Mouse (Mus musculus) intestine, postnatal 0 days (tissue): ENCODE measurements around the gene Cdc42ep2. TPM values are rescaled to one million over a fixed set of nuclear protein-coding genes. Genes with fewer than 3 reads are reported as not detected.

ENCODE experiments used
- ATAC-seq: fragments of 200-750 bp; cut with Nextera tagmentation; 2 replicates; pipeline ENCODE4 v1.8.0; 2017; ENCODE audit warnings: mild to moderate bottlenecking, moderate TSS enrichment, moderate library complexity
- H3K27ac ChIP-seq: fragments of 300-500 bp; sonication (generic); 2 replicates; pipeline ENCODE4 v1.5.1; 2014; ENCODE audit warnings: mild to moderate bottlenecking, low read depth, low read length, moderate library complexity
- H3K27me3 ChIP-seq: fragments of 300-500 bp; sonication (generic); replicated peaks from 2 replicates; pipeline ENCODE4 v1.6.1; 2014; ENCODE audit warnings: low read length, mixed read lengths; ENCODE audit not compliant: control insufficient read depth, insufficient read depth
- H3K36me3 ChIP-seq: fragments of 300-500 bp; sonication (generic); 2 replicates; pipeline ENCODE4 v1.6.1; 2014; ENCODE audit warnings: mild to moderate bottlenecking, moderate library complexity; ENCODE audit not compliant: control insufficient read depth, insufficient read depth
- H3K4me1 ChIP-seq: fragments of 300-500 bp; sonication (generic); replicated peaks from 2 replicates; pipeline ENCODE4 v1.6.1; 2014; ENCODE audit warnings: antibody characterized with exemption, low read length, mixed read lengths; ENCODE audit not compliant: control insufficient read depth, insufficient read depth
- H3K4me2 ChIP-seq: fragments of 300-500 bp; sonication (generic); replicated peaks from 2 replicates; pipeline ENCODE4 v1.6.1; 2014; ENCODE audit warnings: low read depth, mild to moderate bottlenecking, moderate library complexity
- H3K4me3 ChIP-seq: fragments of 300-500 bp; sonication (generic); 2 replicates; pipeline ENCODE4 v1.5.1; 2014; ENCODE audit warnings: low read depth, low read length
- H3K9ac ChIP-seq: fragments of 300-500 bp; sonication (generic); 2 replicates; pipeline ENCODE4 v1.6.1; 2014; ENCODE audit warnings: mild to moderate bottlenecking, low read depth, low read length
- H3K9me3 ChIP-seq: fragments of 300-500 bp; sonication (generic); 2 replicates; pipeline ENCODE4 v1.6.1; 2016; ENCODE audit warnings: mixed run types; ENCODE audit not compliant: control insufficient read depth
- CTCF ChIP-seq: sonication (generic); IDR thresholded peaks from 2 replicates; pipeline ENCODE4 v1.5.1; 2016; ENCODE audit warnings: low read depth, mild to moderate bottlenecking, control low read depth, antibody characterized with exemption, moderate library complexity
- whole genome bisulfite sequencing: fragments of 180-500 bp; shearing (Covaris S2); extraction: QIAGEN DNeasy Blood & Tissue Kit; methylation state at CpG from one replicate; pipeline ENCODE4 v1.1.7; 2014; 5-methylcytosine and 5-hydroxymethylcytosine counted together
- polyA plus RNA-seq: library from polyadenylated mRNA; unstranded; fragments of >200 nt; fragmentation: Nextera tagmentation; extraction: Ambion mirVana; gene quantifications from 2 replicates; pipeline ENCODE4 v1.2.1, GENCODE M21; 2015

Cdc42ep2 gene
- polyA plus RNA-seq, 1 experiment from 2014 or later, result 6.6 TPM

DNA sequence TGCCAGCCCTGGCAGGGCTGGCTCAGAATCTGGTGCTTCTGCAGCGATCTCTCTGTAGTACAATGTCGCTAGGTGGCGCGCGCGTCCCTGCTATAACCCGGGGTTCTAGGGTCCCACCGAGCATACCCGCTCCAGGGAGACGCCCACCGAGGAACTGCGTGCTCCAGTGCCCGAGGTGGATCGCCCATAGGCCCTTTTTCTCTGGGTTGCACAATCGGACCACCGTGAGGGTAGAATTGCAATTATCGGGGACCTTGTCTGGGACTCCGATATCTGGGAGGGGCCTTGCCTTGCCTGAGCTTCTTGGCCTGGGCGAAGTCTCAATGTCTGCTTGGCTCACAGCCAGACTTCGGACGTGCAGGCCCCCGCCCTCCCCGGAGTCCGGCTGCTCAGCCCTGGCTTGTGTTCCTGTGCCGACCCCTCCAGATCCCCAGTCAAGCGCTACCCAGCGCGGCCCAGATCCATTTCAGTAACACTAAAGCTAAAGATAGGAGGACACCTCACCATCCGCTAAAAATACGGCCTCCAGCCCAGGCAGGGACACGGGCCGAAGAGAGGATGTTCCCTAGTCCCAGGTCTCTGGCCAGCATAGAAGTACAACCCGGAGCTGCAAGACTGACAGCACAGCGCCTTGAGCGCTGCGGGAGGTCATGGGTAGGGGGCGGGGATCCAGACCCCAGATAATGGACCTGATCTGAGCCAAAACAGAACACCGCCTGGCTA lies 465 bp downstream of the Cdc42ep2 start:
- 0% methylated on average over 38 of the region's 38 CpGs for WGBS
- Histone ChIP-seq H3K4me3 (peak overlapping the region; percentile 67), H3K36me3 (peaks cover 11% of the 10 kb centered on the region; the same call in 1 of the 2 replicates), H3K27me3 (no peaks in the 10 kb centered on the region), H3K9me3 (no peaks in the 10 kb centered on the region), H3K27ac (peak overlapping the region; percentile 82), H3K4me1 (no peaks in the 10 kb centered on the region; the same call in 1 of the 2 replicates), H3K4me2 (peak overlapping the region; percentile 92), H3K9ac (peak overlapping the region; percentile 55)
- peak; percentile 57 for ATAC-seq
- peak; percentile 89 for TF ChIP-seq CTCF

DNA sequence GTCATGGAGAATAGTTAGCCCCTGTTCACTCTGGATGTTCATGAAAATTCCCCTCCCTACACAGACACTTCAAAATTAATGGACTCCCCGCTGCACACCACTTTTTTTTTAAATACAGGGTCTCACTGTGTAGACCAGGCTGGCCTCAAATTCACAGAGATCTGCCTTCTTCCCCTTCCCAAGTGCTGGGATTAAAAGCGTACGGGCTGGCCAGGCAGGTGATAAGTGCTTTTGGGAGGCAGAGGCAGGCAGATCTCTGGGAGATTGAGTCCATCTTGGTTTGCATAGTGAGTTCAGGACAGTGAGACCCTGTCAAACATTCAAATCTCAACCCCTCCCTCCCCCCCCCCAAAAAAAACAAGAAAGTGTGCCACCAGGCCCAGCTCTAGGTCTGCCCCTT lies 1.7 kb downstream of the Cdc42ep2 start:
- WGBS, result 91% methylated on average over 3 of the region's 3 CpGs
- TF ChIP-seq CTCF, result no peak
- Histone ChIP-seq H3K4me1 (no peaks in the 10 kb centered on the region; the same call in 1 of the 2 replicates), H3K36me3 (peaks cover 22% of the 10 kb centered on the region), H3K4me3 (no peak overlapping the region), H3K27ac (no peak overlapping the region), H3K9ac (no peak overlapping the region), H3K9me3 (no peaks in the 10 kb centered on the region), H3K4me2 (no peak overlapping the region), H3K27me3 (no peaks in the 10 kb centered on the region)
- no peak for ATAC-seq

DNA sequence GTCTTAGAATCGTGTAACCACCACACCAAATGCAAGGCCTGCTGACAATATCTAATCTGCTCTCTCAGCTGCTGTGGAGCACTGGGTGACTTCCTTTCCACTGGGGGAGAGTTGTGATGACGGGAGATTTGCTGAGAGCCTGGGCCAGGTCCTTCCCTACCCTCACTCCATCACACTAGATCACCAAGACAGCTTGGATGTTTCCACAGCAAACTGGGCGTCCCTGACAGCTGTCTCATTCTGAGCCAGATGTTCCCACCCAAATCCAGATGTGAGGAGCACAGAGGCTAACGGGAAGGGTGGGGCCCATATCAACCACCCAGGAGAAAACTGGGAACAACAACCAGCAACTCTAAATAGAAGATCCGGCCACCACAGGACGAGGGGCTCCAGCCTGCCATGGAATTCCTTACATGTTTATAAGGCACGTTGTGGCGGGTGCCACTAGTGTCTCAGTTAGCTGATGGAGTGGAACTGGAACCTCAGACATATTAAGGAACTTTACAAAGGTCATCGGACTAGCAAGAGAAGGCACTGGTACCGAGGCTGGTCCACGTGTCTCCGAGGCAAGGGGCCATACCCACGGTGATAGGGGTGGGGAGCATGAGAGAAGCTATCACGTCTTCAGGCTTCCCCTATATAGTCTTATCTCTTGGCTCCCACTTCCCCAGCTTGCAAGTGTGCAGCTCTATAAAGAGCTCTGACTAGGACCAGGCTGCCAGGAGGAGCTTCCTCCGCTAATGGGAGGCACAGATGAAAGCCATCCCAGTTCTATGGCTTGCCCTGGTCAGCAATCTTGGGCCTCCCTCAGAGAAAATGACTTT lies 2.3 kb downstream of the Cdc42ep2 start:
- TF ChIP-seq CTCF, result no peak
- H3K36me3 ChIP-seq, result peaks cover 29% of the 10 kb centered on the region
- H3K9me3 ChIP-seq, result no peaks in the 10 kb centered on the region
- peak overlapping the region; percentile 40 for H3K4me2 ChIP-seq
- no peaks in the 10 kb centered on the region; the same call in 1 of the 2 replicates for H3K4me1 ChIP-seq
- WGBS, result 65% methylated on average over 15 of the region's 15 CpGs
- no peaks in the 10 kb centered on the region for H3K27me3 ChIP-seq
- H3K27ac ChIP-seq, result no peak overlapping the region; the same call in 1 of the 2 replicates
- no peak for ATAC-seq
- H3K9ac ChIP-seq, result no peak overlapping the region
- H3K4me3 ChIP-seq, result no peak overlapping the region

DNA sequence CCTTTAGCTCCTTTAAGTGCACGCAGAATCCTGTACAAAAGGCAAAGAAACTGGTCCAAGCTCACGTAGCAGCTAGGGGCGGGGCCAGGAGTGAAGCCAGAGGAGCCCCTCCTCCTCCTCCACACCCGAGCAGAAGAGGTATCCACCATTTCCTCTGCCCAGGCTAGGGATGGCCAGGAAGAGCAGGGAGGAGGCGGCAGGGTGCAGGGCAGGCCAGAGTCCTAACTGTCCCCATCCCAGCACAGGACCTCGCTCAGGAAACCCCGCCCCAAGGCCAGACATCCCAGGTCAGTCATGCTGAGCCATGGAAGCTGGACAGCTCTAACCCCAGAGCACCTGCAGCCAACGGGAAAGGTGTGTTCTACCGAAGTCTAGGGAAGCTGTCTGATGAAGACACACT lies 2.9 kb downstream of the Cdc42ep2 start:
- peak overlapping the region; percentile 40 for H3K4me2 ChIP-seq
- peaks cover 35% of the 10 kb centered on the region for H3K36me3 ChIP-seq
- H3K27me3 ChIP-seq, result no peaks in the 10 kb centered on the region
- 24% methylated on average over 9 of the region's 9 CpGs for WGBS
- ATAC-seq, result no peak
- no peaks in the 10 kb centered on the region for H3K9me3 ChIP-seq
- TF ChIP-seq CTCF, result no peak
- H3K27ac ChIP-seq, result no peak overlapping the region; the same call in 1 of the 2 replicates
- H3K9ac ChIP-seq, result no peak overlapping the region
- H3K4me1 ChIP-seq, result no peaks in the 10 kb centered on the region; the same call in 1 of the 2 replicates
- H3K4me3 ChIP-seq, result no peak overlapping the region

DNA sequence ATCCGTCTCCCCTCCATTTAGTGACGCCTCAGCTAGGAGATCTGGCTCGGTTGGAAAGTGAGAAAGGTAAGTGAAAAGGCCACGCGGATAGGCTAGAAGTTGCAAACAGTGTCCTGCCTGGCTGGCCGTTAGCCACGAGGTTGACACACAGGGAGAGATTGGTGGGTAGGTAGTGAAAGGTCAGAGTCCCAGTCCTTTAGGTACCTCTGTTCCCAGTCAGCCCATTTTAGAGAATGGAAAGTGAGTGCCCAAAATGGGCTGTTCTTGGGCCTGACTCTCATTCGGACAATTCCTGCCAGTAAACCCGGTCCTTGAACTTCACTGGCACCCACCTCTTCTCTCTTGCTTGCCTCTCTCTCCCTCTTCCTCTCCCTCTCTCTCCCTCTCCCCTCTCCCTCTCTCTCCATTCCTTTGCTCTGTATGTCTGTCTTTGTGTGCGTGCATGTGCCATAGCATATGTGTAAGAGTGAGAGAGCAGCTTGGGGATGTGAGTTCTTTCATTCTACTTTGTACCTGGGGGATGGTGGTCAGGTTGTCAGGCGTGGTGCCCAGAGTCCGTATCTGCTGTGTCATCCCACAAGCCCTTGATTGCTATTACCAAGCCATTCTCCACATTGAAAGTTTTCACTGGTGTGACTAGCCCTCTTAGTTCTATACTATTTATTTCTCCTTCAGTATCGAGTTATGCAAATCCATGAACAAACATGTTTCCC lies 11.5 kb downstream of the Cdc42ep2 start, which contains the start of gene Dpf2:
Gene Dpf2 (minus strand): TSS at position 4 of the 713 bp plus-strand sequence.
- ATAC-seq, result no peak

More for the DNA sequence above, 11.5 kb downstream of the Cdc42ep2 start, which contains the start of gene Dpf2:
- peak within 1 kb of the TSS; percentile 79 for H3K4me3 ChIP-seq
- peak within 1 kb of the TSS; percentile 92 for H3K9ac ChIP-seq
- 0 out of 2 replicates have a peak, but pooled peaks cover 11% of the 10 kb centered on the region for H3K4me1 ChIP-seq
- TF ChIP-seq CTCF, result no peak
- H3K36me3 ChIP-seq, result peaks cover 14% of the 10 kb centered on the region
- H3K27ac ChIP-seq, result peak within 1 kb of the TSS; percentile 67
- H3K27me3 ChIP-seq, result no peaks in the 10 kb centered on the region
- WGBS, result 13% methylated on average over 13 of the region's 13 CpGs
- H3K4me2 ChIP-seq, result peak within 1 kb of the TSS; percentile 89
- H3K9me3 ChIP-seq, result no peaks in the 10 kb centered on the region
